Mouse (Mus musculus) central nervous system, embryonic 14 days (tissue): ENCODE data around the gene Cenpu. TPM values are rescaled to one million over a fixed set of nuclear protein-coding genes. Genes with fewer than 3 reads are reported as not detected.

Experiments
- polyA plus RNA-seq: library from polyadenylated mRNA; depleted of rRNA; stranded (reverse); fragments of >200 nt; gene quantifications from 2 replicates; pipeline ENCODE4 v1.2.3, GENCODE M21; 2012; rRNA removed

Gene Cenpu
- 7.0 and 9.2 TPM in 2 replicates for polyA plus RNA-seq

DNA sequence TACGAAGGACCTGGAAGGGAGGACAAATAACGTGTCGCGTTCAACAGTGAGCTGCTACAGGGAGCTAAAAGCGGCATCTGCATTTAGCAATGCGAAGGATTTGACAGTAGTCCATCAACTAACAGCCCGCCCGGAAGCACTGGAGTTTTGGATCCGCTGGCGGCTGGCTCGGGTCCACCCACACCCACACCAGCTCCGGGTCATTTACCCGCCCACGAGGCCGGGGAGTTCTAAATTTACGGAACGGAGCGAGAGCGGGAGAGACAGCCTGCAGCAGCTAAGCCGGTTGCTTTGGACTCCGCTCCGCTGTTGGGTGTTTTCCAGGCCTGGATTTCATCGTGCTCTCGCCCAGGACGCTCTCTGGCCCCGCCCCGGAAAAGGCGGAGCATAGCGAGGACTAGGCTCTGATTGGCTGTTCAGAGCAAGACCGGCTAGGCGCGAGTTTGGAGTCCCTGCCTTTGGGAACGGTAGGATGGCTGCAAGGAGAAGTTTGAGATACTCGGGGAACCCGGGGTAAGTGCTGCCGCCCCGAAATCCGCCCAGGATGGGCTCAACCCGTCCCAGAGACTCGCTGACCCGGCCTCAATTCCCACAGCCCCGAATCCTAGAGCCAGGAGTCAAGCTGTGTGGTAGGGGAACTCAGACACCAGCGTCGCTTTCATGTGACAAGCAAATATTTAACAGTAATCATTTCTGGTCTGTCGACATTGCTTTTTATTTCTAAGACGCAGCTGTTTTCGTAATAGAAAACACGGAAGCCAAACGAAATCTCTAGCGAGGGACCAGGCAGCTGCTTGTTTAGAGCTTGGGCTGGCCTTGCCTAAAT is at the start of gene Cenpu:
Gene Cenpu (plus strand): TSS at position 414 of the 826 bp plus-strand sequence.

DNA sequence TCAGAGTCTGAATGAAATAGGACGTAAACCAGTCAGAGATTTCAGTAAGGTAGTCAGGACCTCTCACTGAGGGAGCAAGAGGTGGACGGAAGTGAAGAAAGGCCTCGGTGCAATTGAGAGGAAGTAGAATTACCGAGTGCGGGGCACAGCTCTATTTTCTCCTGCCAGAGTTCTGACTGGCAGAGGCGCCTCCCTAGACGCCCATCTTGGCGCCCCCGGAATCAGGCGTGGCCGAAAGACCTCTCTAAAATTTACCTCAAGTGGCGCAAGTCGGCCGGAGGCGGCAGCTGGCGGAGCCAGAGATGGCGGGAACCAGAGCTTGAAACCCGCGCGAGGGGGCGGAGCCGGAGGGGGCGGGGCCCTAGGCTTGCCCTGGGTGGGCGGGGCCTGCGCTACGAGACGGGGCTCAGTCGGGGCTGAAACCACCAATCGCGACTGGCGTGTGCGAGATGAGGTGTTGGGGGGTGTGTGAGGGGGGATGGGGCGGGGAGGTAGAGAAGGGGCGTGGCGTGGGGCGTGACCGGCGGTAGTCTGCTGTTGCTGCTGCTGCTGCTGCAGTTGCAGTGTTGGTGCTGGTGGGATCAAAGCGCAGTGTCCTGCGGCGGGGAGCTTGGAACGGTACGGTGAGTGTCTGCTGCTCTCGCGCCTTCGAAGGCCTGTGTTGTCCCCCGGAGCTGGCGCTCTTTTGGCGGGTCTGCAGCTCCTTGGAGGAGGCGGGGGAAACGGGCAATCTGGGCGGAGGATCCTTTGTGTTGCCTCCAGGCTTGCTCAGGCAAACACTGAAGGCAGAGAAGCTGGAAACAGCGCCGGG is 65.3 kb downstream of the Cenpu start, which contains the start of the genes Primpol and Casp3:
Gene Primpol (minus strand): TSS at position 334 of the 811 bp plus-strand sequence.
Gene Casp3 (plus strand): TSS at position 413 of the 811 bp plus-strand sequence.

Other genes with a start within 250 kb of the Cenpu start
- 12.7 and 13.8 TPM in 2 replicates for gene Acsl1, start 81.0 kb upstream of the Cenpu start, polyA plus RNA-seq
- 4.1 and 5.5 TPM in 2 replicates for gene Primpol, start 65.2 kb downstream of the Cenpu start, polyA plus RNA-seq
- gene Casp3, start 65.3 kb downstream of the Cenpu start, polyA plus RNA-seq, result 121 and 147 TPM in 2 replicates
- 8.6 and 9.9 TPM in 2 replicates for gene Irf2, start 187.7 kb downstream of the Cenpu start, polyA plus RNA-seq